Mouse (Mus musculus) left cerebral cortex, adult 2 months (tissue): ENCODE measurements at regions not wholly inside any gene's neighbourhood (a gene's known extent, or its start where the extent isn't known, plus 50 kb on each side); places are given as distances from the start of the nearest gene placed in this dataset.

Experiments used
- DNase-seq, 2 experiments: peaks; one replicate each; pipeline ENCODE4 v3.0.0; 2021 to 2022; ENCODE audit warnings: low spot score in 2 of 2, mixed read lengths in 1 of 2; ENCODE audit errors: extremely low spot score in 1 of 2
- H3K27ac ChIP-seq: fragments of 200-600 bp; 2 replicates; pipeline ENCODE4 v1.8.1; 2022
- H3K4me3 ChIP-seq: fragments of 200-600 bp; 2 replicates; pipeline ENCODE4 v1.8.1; 2022
- CTCF ChIP-seq: fragments of 200-600 bp; IDR thresholded peaks from 2 replicates; pipeline ENCODE4 v1.8.1; 2022; ENCODE audit warnings: antibody characterized with exemption, mild to moderate bottlenecking, moderate library complexity
- intact Hi-C: fragments of 180-260 bp; cut with DNase I; formaldehyde crosslinking; loops from one replicate; pipeline ENCODE4 v1.15.1; 2025

GRCm38 (mm10) chr12:71370091-71370490 is 60.4 kb downstream of the Dact1 start:
- TF ChIP-seq CTCF, result no peak
- Histone ChIP-seq H3K27ac (no peak overlapping the region), H3K4me3 (no peak overlapping the region)
- intact Hi-C loops, result no loop called here
- DNase-seq, result no peak

- no peak overlapping the region for H3K4me3 ChIP-seq
- no peak for DNase-seq
- intact Hi-C loops, result no loop called here
- H3K27ac ChIP-seq, result no peak overlapping the region
- no peak for TF ChIP-seq CTCF
Observed at GRCm38 (mm10) chr12:71371948-71372347, 62.3 kb downstream of the Dact1 start.

- TF ChIP-seq CTCF, result no peak
- no peak overlapping the region for H3K4me3 ChIP-seq
- H3K27ac ChIP-seq, result no peak overlapping the region
- no peak for DNase-seq
- intact Hi-C loops, result no loop called here
Observed at GRCm38 (mm10) chr12:71373633-71374032, 63.9 kb downstream of the Dact1 start.

GRCm38 (mm10) chr12:71376446-71376845 is 66.8 kb downstream of the Dact1 start:
- intact Hi-C loops, result no loop called here
- Histone ChIP-seq H3K27ac (peak overlapping the region; percentile 28; the same call in 1 of the 2 replicates), H3K4me3 (peak overlapping the region; percentile 19; the same call in 1 of the 2 replicates)
- DNase-seq, result no peak
- no peak for TF ChIP-seq CTCF

GRCm38 (mm10) chr12:71376966-71377365 is 67.3 kb downstream of the Dact1 start:
- TF ChIP-seq CTCF, result no peak
- Histone ChIP-seq H3K4me3 (peak overlapping the region; percentile 19; the same call in 1 of the 2 replicates), H3K27ac (peak overlapping the region; percentile 28)
- no peak for DNase-seq
- intact Hi-C loops, result no loop called here

- DNase-seq, result no peak
- TF ChIP-seq CTCF, result no peak
- intact Hi-C loops, result no loop called here
- no peak overlapping the region for H3K4me3 ChIP-seq
- H3K27ac ChIP-seq, result no peak overlapping the region
Observed at GRCm38 (mm10) chr12:71379626-71380423, 70.1 kb downstream of the Dact1 start.

- TF ChIP-seq CTCF, result no peak
- Histone ChIP-seq H3K27ac (no peak overlapping the region), H3K4me3 (no peak overlapping the region)
- DNase-seq, result no peak
- intact Hi-C loops, result no loop called here
Observed at GRCm38 (mm10) chr12:71380424-71380761, 70.7 kb downstream of the Dact1 start.

DNA sequence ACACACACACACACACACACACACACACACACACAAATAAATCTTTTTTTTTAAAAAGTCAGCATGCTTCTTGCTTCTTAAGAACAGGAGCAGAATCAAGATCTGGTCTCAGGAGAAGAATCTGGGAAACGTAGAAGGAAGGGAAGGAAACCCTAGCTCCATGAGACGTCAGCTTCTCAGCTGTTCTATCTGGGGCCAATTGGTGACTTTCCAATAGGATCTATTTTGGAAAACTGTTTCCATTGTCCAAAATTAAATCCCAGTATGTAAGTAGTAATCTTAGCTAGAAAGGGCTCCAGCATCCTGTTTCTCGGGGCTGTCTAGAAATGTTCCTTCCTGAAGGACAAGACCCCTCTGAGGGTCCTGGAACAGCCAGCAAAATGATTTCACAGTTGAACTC is 76.6 kb downstream of the Dact1 start:
- H3K27ac ChIP-seq, result no peak overlapping the region
- no peak overlapping the region for H3K4me3 ChIP-seq
- no peak for DNase-seq
- TF ChIP-seq CTCF, result no peak
- intact Hi-C loops, result no loop called here

DNA sequence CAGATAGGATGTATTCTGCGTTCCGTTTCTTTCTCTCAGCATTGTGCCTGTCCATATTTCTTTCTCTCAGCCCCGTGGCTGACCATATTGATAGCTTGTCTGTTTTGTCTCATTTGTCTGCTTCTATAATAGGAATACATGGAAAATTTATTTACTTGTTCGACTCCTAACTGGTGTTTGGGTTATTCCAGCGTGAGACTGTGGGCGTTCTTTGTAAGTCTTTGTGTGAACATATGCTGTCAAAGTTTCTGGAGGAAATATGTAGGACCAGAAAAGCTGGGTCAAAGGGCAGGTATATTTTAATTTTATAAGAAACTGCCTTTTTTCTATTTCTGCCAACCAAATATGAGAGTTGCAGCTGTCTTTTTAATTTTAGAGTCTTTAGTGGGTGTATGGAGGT is 81.8 kb downstream of the Dact1 start:
- Histone ChIP-seq H3K4me3 (no peak overlapping the region), H3K27ac (no peak overlapping the region)
- intact Hi-C loops, result no loop called here
- TF ChIP-seq CTCF, result no peak
- DNase-seq, result no peak

GRCm38 (mm10) chr12:71393752-71394151 is 84.1 kb downstream of the Dact1 start:
- TF ChIP-seq CTCF, result no peak
- DNase-seq, result no peak
- intact Hi-C loops, result no loop called here
- Histone ChIP-seq H3K27ac (no peak overlapping the region), H3K4me3 (no peak overlapping the region)

DNA sequence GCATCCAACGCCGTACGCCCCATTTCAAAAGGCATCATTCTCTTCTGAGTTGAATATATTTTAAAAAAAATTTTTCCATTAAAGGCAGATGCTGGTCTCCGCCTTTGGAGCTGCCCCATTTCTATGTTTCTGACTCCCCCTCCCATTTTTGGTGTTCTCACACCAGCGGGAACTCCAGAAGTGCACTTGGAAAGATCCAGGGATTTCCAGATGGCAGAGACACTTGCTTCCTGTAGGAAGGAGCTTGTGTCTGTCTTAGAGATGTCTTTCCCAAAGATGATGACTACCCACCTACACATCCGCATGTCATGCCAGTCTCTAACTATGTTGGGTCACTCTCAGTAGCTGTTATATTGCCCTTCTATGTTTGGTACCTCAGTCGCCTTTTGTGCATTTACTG is 87.8 kb downstream of the Dact1 start:
- intact Hi-C loops, result no loop called here
- Histone ChIP-seq H3K27ac (no peak overlapping the region), H3K4me3 (no peak overlapping the region)
- no peak for DNase-seq
- no peak for TF ChIP-seq CTCF

DNA sequence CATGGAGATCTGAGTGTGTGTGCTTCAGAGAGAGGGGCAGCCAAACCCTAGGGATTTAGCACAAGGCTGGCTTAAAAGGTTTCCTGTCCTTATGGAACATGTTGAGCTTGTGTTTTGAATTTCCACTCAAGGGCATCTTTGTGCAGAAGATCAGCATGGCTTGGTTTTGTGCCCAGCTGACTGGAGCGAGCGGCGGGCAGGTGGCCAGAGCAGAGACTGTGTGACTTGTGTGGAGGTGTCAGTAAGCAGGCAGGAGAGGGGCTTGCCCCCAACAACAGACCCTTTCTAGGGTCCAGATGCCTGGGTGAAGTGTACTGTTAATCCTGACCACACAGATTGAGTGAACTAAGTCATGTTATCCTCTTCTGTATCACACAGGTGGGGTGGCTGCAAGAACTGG is 89.0 kb downstream of the Dact1 start:
- intact Hi-C loops, result no loop called here
- no peak for TF ChIP-seq CTCF
- H3K27ac ChIP-seq, result no peak overlapping the region
- no peak for DNase-seq
- no peak overlapping the region for H3K4me3 ChIP-seq

DNA sequence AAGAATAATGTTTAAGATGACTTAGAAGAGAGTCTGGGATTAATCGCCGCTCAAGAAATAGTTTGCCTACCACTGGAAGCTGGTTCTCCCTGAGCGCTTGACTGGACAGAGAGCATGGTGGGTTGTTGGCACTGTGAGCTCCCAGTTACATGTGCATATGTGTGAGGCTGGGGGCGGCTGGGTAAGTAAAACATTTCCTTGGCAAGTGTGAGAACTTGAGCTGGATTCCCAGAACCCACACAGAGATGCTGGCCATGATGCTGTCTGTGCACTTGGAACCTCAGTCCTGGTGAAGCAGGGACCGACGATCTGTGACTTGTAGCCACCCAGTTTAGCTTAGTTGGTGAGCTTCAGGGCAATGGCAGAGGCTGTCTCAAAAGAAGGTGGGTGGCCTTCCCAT is 90.5 kb downstream of the Dact1 start:
- no peak for DNase-seq
- no peak overlapping the region for H3K4me3 ChIP-seq
- intact Hi-C loops, result no loop called here
- no peak for TF ChIP-seq CTCF
- no peak overlapping the region for H3K27ac ChIP-seq
